Mouse (Mus musculus) liver, embryonic 16.5 days (tissue): ENCODE measurements around the gene Zfp2. TPM values are rescaled to one million over a fixed set of nuclear protein-coding genes. Genes with fewer than 3 reads are reported as not detected.

Experiments
- ATAC-seq: fragments of 200-750 bp; cut with Nextera tagmentation; 2 replicates; pipeline ENCODE4 v1.8.0; 2017; ENCODE audit warnings: low read depth, mild to moderate bottlenecking, moderate number of reproducible peaks, moderate library complexity
- H3K27ac ChIP-seq: fragments of 300-500 bp; sonication (generic); 2 replicates; pipeline ENCODE4 v1.5.1; 2014; ENCODE audit warnings: mild to moderate bottlenecking, low read length
- H3K27me3 ChIP-seq: fragments of 300-500 bp; sonication (generic); 2 replicates; pipeline ENCODE4 v1.6.1; 2014; ENCODE audit warnings: low read depth, low read length, mixed read lengths; ENCODE audit not compliant: control insufficient read depth, insufficient read depth
- H3K36me3 ChIP-seq: fragments of 300-500 bp; sonication (generic); 2 replicates; pipeline ENCODE4 v1.6.1; 2014; ENCODE audit warnings: mild to moderate bottlenecking; ENCODE audit not compliant: control insufficient read depth, insufficient read depth
- H3K4me1 ChIP-seq: fragments of 300-500 bp; sonication (generic); 2 replicates; pipeline ENCODE4 v1.6.1; 2014; ENCODE audit warnings: low read depth, low read length, mixed read lengths; ENCODE audit not compliant: control insufficient read depth
- H3K4me2 ChIP-seq: fragments of 300-500 bp; sonication (generic); 2 replicates; pipeline ENCODE4 v1.6.1; 2014; ENCODE audit warnings: low read depth, low read length, mixed read lengths
- H3K4me3 ChIP-seq: fragments of 300-500 bp; sonication (generic); 2 replicates; pipeline ENCODE4 v1.5.1; 2014; ENCODE audit warnings: low read depth, mild to moderate bottlenecking, low read length
- H3K9ac ChIP-seq: fragments of 300-500 bp; sonication (generic); 2 replicates; pipeline ENCODE4 v1.6.1; 2014; ENCODE audit warnings: low read depth, low read length
- H3K9me3 ChIP-seq: fragments of 300-500 bp; sonication (generic); replicated peaks from 2 replicates; pipeline ENCODE4 v1.6.1; 2016; ENCODE audit warnings: low read length; ENCODE audit not compliant: control insufficient read depth
- WGBS: fragments of 180-500 bp; shearing (Covaris S2); extraction: QIAGEN DNeasy Blood & Tissue Kit; methylation state at CpG from one replicate; pipeline ENCODE4 v1.1.7; 2014; ENCODE audit not compliant: insufficient replicate concordance; 5-methylcytosine and 5-hydroxymethylcytosine counted together
- polyA plus RNA-seq: library from polyadenylated mRNA; unstranded; fragments of >200 nt; fragmentation: Nextera tagmentation; extraction: Ambion mirVana; gene quantifications from 2 replicates; pipeline ENCODE4 v1.2.1, GENCODE M21; 2015

Gene Zfp2
- 1.6 and 1.9 TPM in 2 replicates for polyA plus RNA-seq

GRCm38 (mm10) chr11:50915671-50916320 lies at the start of gene Zfp2:
TSS of gene Zfp2 (minus strand) at chr11:50916165.
- Histone ChIP-seq H3K36me3 (no peaks in the 10 kb centered on the region; the same call in 1 of the 2 replicates), H3K27ac (no peak within 1 kb of the TSS), H3K9ac (peak within 1 kb of the TSS; percentile 67), H3K4me3 (peak within 1 kb of the TSS; percentile 73), H3K4me2 (peak within 1 kb of the TSS; percentile 68), H3K4me1 (no peaks in the 10 kb centered on the region), H3K27me3 (no peaks in the 10 kb centered on the region), H3K9me3 (no peaks in the 10 kb centered on the region)
- WGBS = under 1% methylated on average over 47 of the region's 47 CpGs
- peak; percentile 96 for ATAC-seq

- Histone ChIP-seq H3K4me3 (no peak overlapping the region), H3K27me3 (no peaks in the 10 kb centered on the region), H3K4me1 (no peaks in the 10 kb centered on the region), H3K36me3 (no peaks in the 10 kb centered on the region), H3K9ac (no peak overlapping the region), H3K27ac (no peak overlapping the region), H3K9me3 (no peaks in the 10 kb centered on the region), H3K4me2 (no peak overlapping the region)
- no peak for ATAC-seq
- WGBS = 19% methylated on average over 2 of the region's 2 CpGs
Measured at GRCm38 (mm10) chr11:50964886-50965285, 48.9 kb upstream of the Zfp2 start.

DNA sequence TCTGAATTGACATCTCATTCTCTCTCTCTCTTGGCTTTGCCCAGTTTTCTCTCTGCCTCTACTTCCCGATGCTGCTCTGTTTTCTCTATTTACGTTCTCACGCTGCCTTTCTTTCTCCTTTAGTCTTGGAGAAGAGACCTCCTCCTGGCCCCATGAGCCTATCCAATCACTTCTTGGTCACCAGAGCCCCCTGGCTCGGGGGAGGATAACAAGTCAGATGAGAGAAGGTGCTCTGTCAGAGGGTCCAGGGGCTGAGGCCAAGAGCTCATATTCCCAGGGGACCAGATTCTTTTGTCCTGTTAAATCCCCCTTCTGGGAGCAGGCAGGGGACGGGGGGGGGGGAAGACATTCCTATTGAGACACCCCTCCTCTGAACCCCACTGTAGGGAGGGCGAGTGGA lies 37.7 kb upstream of the Zfp2 start, which contains the start of gene Prop1:
Gene Prop1 (minus strand): TSS at position 101 of the 400 bp plus-strand sequence.
- Histone ChIP-seq H3K4me3 (no peak within 1 kb of the TSS), H3K4me1 (no peaks in the 10 kb centered on the region)
- 56% methylated on average over 6 of the region's 6 CpGs for WGBS

DNA sequence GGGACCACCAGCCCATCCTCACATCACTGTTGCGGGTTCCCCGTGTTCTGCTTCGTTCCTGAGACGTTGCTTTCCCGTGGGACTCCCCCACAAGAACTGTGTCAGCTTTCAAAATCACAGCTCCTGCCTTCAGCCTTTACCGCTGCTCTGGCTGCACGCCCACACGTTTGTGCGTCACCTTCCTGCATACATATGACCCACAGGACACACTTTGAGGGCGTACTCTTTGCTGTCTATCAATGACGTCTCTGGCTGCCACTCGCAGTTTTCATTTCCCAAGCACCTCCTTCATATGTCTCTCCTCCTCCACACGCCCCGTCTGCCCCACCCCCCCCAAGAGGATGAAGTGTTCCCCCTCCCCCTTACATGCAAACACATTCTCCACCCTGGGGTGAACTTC lies 36.3 kb upstream of the Zfp2 start:
- H3K4me3 ChIP-seq = no peak overlapping the region
- no peak overlapping the region for H3K9ac ChIP-seq
- ATAC-seq = peak; percentile 45; the same call in 1 of the 2 replicates
- no peak overlapping the region for H3K27ac ChIP-seq
- H3K36me3 ChIP-seq = no peaks in the 10 kb centered on the region
- H3K9me3 ChIP-seq = no peaks in the 10 kb centered on the region
- WGBS = 60% methylated on average over 14 of the region's 14 CpGs
- H3K27me3 ChIP-seq = no peaks in the 10 kb centered on the region
- H3K4me2 ChIP-seq = no peak overlapping the region
- no peaks in the 10 kb centered on the region for H3K4me1 ChIP-seq

More for the DNA sequence above, 37.7 kb upstream of the Zfp2 start, which contains the start of gene Prop1:
- Histone ChIP-seq H3K27ac (no peak within 1 kb of the TSS), H3K9me3 (no peaks in the 10 kb centered on the region), H3K4me2 (no peak within 1 kb of the TSS), H3K36me3 (no peaks in the 10 kb centered on the region), H3K27me3 (no peaks in the 10 kb centered on the region), H3K9ac (no peak within 1 kb of the TSS)
- no peak for ATAC-seq

GRCm38 (mm10) chr11:50943506-50943905 lies 27.5 kb upstream of the Zfp2 start, which contains the start of gene 4933414I15Rik:
TSS of gene 4933414I15Rik (minus strand) at chr11:50943765.
- Histone ChIP-seq H3K9me3 (no peaks in the 10 kb centered on the region), H3K27ac (no peak within 1 kb of the TSS), H3K36me3 (no peaks in the 10 kb centered on the region), H3K4me2 (no peak within 1 kb of the TSS), H3K4me1 (no peaks in the 10 kb centered on the region), H3K27me3 (no peaks in the 10 kb centered on the region), H3K9ac (no peak within 1 kb of the TSS), H3K4me3 (no peak within 1 kb of the TSS)
- no peak for ATAC-seq
- 69% methylated on average over 14 of the region's 14 CpGs for WGBS

GRCm38 (mm10) chr11:50942386-50942785 lies 26.4 kb upstream of the Zfp2 start:
- Histone ChIP-seq H3K4me1 (no peaks in the 10 kb centered on the region), H3K27ac (no peak overlapping the region), H3K4me3 (no peak overlapping the region), H3K4me2 (no peak overlapping the region), H3K27me3 (no peaks in the 10 kb centered on the region), H3K9me3 (no peaks in the 10 kb centered on the region), H3K36me3 (no peaks in the 10 kb centered on the region), H3K9ac (no peak overlapping the region)
- WGBS = 48% methylated on average over 12 of the region's 12 CpGs
- no peak for ATAC-seq

DNA sequence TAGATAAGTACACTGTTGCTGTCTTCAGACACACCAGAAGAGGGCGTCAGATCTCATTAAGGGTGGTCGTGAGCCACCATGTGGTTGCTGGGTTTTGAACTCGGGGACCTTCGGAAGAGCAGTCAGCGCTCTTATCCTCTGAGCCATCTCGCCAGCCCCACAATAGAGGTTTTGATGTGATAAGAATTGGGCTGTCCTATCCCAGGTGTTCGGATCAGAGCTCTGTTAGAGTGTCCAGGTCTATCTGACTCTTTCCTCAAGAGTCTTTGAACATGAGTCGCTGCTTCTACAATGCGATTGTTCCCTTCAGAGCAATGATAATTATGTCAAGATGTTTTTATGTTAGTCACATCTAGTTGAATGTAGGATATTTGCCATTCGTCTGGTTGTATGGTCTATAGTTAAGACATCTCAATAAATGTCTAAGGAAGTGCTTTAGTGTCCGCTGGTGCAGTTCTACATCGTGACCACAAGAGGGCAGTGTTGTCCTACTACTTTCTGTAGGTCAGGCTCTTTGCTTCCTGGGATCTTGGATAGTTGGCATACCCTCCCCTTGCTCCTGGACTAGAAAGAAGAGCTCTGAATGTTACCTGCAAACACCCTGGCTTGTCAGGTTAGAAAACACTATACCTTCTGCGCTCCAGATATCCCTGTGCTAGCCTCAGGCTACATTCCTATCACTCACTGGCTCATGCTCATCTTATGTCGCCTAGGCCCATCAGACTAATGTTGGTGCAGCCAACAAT lies 23.8 kb upstream of the Zfp2 start:
- Histone ChIP-seq H3K4me1 (no peaks in the 10 kb centered on the region), H3K4me3 (no peak overlapping the region), H3K36me3 (no peaks in the 10 kb centered on the region), H3K27ac (no peak overlapping the region), H3K4me2 (no peak overlapping the region), H3K27me3 (no peaks in the 10 kb centered on the region), H3K9ac (no peak overlapping the region), H3K9me3 (no peaks in the 10 kb centered on the region)
- ATAC-seq = no peak
- 30% methylated on average over 14 of the region's 14 CpGs for WGBS

DNA sequence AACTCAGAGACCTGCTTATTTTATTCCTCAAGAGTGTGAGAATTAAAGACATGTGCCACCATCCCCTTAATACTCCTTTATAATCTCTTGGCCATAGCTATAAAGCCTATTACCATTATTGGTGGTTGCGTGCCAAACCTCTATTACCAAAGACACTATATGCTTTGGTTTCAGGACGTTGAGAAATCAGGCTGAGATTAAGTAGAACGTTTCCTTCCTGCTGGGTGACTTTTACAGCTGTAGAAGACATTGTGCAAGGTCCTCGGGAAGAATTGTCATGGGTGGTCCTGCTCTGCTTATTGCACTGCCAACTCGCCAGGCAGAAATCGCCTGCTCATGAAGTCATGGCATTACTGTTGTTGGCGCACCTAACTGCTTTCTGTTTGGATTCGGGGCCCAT lies 22.5 kb upstream of the Zfp2 start:
- H3K4me1 ChIP-seq = no peaks in the 10 kb centered on the region
- no peaks in the 10 kb centered on the region for H3K36me3 ChIP-seq
- H3K27me3 ChIP-seq = no peaks in the 10 kb centered on the region
- H3K9me3 ChIP-seq = no peaks in the 10 kb centered on the region
- no peak overlapping the region for H3K4me2 ChIP-seq
- no peak for ATAC-seq
- no peak overlapping the region for H3K27ac ChIP-seq
- H3K9ac ChIP-seq = no peak overlapping the region
- H3K4me3 ChIP-seq = no peak overlapping the region
- WGBS = 59% methylated on average over 8 of the region's 8 CpGs

- peak overlapping the region; percentile 83; the same call in 1 of the 2 replicates for H3K4me2 ChIP-seq
- H3K36me3 ChIP-seq = no peaks in the 10 kb centered on the region
- ATAC-seq = no peak
- no peaks in the 10 kb centered on the region for H3K4me1 ChIP-seq
- H3K27ac ChIP-seq = no peak overlapping the region
- peaks cover 13% of the 10 kb centered on the region for H3K27me3 ChIP-seq
- WGBS = 15% methylated on average over 1 of the region's 1 CpGs
- H3K4me3 ChIP-seq = no peak overlapping the region
- H3K9ac ChIP-seq = no peak overlapping the region
- H3K9me3 ChIP-seq = no peaks in the 10 kb centered on the region
Measured at GRCm38 (mm10) chr11:50932040-50932439, 16.1 kb upstream of the Zfp2 start.
